Mouse (Mus musculus) liver, postnatal 0 days (tissue): ENCODE data around the gene Mcoln3. TPM values are rescaled to one million over a fixed set of nuclear protein-coding genes. Genes with fewer than 3 reads are reported as not detected.

Experiments
- ATAC-seq: fragments of 200-750 bp; cut with Nextera tagmentation; 2 replicates; pipeline ENCODE4 v1.8.0; 2017; ENCODE audit warnings: mild to moderate bottlenecking, moderate library complexity
- DNase-seq: peaks from one replicate; pipeline ENCODE4 v3.0.0-alpha.2; 2016
- H3K27ac ChIP-seq: fragments of 300-500 bp; sonication (generic); 2 replicates; pipeline ENCODE4 v1.5.1; 2014; ENCODE audit warnings: antibody characterized with exemption, moderate library complexity, mild to moderate bottlenecking, low read depth
- H3K27me3 ChIP-seq: fragments of 300-500 bp; sonication (generic); 2 replicates; pipeline ENCODE4 v1.6.1; 2014; ENCODE audit warnings: low read length, control low read depth, mixed read lengths; ENCODE audit not compliant: insufficient read depth
- H3K36me3 ChIP-seq: fragments of 300-500 bp; sonication (generic); replicated peaks from 2 replicates; pipeline ENCODE4 v1.6.1; 2014; ENCODE audit warnings: mild to moderate bottlenecking, control low read depth, low read length, moderate library complexity, mixed read lengths; ENCODE audit not compliant: insufficient read depth
- H3K4me1 ChIP-seq: fragments of 300-500 bp; sonication (generic); 2 replicates; pipeline ENCODE4 v1.6.1; 2014; ENCODE audit warnings: antibody characterized with exemption, mild to moderate bottlenecking, control low read depth; ENCODE audit not compliant: insufficient read depth
- H3K4me2 ChIP-seq: fragments of 300-500 bp; sonication (generic); 2 replicates; pipeline ENCODE4 v1.6.1; 2014; ENCODE audit warnings: low read depth, mild to moderate bottlenecking, low read length, moderate library complexity, mixed read lengths
- H3K4me3 ChIP-seq: fragments of 300-500 bp; sonication (generic); 2 replicates; pipeline ENCODE4 v1.5.1; 2014; ENCODE audit warnings: low read depth, low read length
- H3K9ac ChIP-seq: fragments of 300-500 bp; sonication (generic); replicated peaks from 2 replicates; pipeline ENCODE4 v1.6.1; 2014; ENCODE audit warnings: mild to moderate bottlenecking, moderate library complexity
- H3K9me3 ChIP-seq: fragments of 300-500 bp; sonication (generic); 2 replicates; pipeline ENCODE4 v1.6.1; 2016; ENCODE audit warnings: mild to moderate bottlenecking, control low read depth, low read length, mixed read lengths
- CTCF ChIP-seq: sonication (generic); IDR thresholded peaks from 2 replicates; pipeline ENCODE4 v1.5.1; 2016; ENCODE audit warnings: antibody characterized with exemption, low read depth
- EP300 ChIP-seq: IDR thresholded peaks from 2 replicates; pipeline ENCODE4 v1.6.1; 2016; ENCODE audit warnings: antibody characterized with exemption, low read depth, mild to moderate bottlenecking
- WGBS: fragments of 180-500 bp; shearing (Covaris S2); extraction: QIAGEN DNeasy Blood & Tissue Kit; methylation state at CpG from one replicate; pipeline ENCODE4 v1.1.7; 2014; ENCODE audit not compliant: insufficient replicate concordance; 5-methylcytosine and 5-hydroxymethylcytosine counted together
- polyA plus RNA-seq: library from polyadenylated mRNA; unstranded; fragments of >200 nt; fragmentation: Nextera tagmentation; extraction: Ambion mirVana; gene quantifications from 2 replicates; pipeline ENCODE4 v1.2.1, GENCODE M21; 2015

The Mcoln3 gene
- polyA plus RNA-seq, 1 experiment from 2014 or later: not detected

DNA sequence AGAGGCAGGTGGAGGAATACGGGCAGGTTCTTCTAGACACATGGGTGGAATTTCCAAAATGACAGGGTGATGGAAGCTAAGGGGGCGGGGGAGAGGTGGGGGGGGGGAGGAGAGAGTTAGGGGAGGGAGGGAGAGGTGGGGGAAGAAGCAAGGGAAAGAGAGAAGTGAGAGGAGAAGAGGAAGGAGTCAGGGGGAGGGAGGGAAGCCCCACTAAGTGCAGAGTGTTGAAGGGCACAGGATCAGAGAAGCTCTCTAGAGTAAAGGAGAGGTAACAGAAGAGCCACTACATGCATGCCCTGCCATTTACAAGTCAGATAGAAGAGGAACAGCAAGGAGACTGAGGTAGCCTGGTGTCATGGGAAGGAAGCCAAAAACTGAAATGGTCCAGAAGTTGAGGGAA is 39.6 kb downstream of the Mcoln3 start:
- Histone ChIP-seq H3K27me3 (no peaks in the 10 kb centered on the region), H3K36me3 (no peaks in the 10 kb centered on the region), H3K4me3 (no peak overlapping the region), H3K9ac (no peak overlapping the region), H3K4me2 (no peak overlapping the region), H3K4me1 (peaks cover 10% of the 10 kb centered on the region), H3K27ac (no peak overlapping the region), H3K9me3 (no peaks in the 10 kb centered on the region)
- WGBS: 95% methylated on average over 2 of the region's 2 CpGs
- no peak for ATAC-seq
- no peak for DNase-seq
- no peak for TF ChIP-seq CTCF
- no peak for TF ChIP-seq EP300

DNA sequence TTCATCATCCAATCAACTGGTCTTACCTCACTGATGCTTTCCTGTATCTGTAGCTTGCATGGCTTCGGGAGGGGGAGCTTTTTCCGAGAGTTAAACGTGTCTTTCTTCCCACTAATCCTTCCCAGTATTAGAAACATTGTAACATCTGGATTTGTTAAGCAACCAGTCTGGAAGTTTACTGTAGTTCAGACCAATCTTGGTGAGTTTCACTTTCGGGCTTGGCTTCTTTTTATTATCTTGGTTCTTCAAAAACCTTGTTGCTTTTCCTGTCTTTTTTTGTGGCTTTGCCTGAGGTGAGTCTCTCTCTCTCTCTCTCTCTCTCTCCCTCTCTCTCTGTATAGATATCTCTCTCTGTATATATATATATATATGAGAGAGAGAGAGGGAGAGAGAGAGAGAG is 40.8 kb downstream of the Mcoln3 start:
- peaks cover 10% of the 10 kb centered on the region for H3K4me1 ChIP-seq
- ATAC-seq: no peak
- H3K36me3 ChIP-seq: no peaks in the 10 kb centered on the region
- no peak overlapping the region for H3K9ac ChIP-seq
- H3K27me3 ChIP-seq: no peaks in the 10 kb centered on the region
- 54% methylated on average over 4 of the region's 4 CpGs for WGBS
- no peaks in the 10 kb centered on the region for H3K9me3 ChIP-seq
- TF ChIP-seq CTCF: no peak
- no peak for TF ChIP-seq EP300
- H3K4me2 ChIP-seq: no peak overlapping the region
- DNase-seq: no peak
- no peak overlapping the region for H3K27ac ChIP-seq
- H3K4me3 ChIP-seq: no peak overlapping the region

DNA sequence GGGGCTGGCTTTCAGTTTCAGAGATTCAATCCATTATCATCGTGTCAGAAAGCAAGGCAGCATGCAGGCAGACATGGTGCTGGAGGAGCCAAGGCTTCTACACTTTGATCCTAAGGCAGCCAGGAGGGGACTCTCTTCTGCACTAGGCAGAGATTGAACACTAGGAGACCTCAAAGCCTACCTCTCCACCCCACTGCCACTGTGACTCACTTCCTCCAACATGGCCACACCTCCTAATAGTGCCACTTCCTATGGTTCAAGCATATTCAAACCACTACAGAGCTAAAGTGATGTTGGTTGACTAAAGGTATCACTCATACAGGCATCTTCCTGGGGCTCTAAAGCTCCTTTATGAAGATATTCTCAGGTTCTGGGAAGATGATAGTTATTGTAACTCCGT is 42.1 kb downstream of the Mcoln3 start:
- H3K4me3 ChIP-seq: no peak overlapping the region
- no peaks in the 10 kb centered on the region for H3K9me3 ChIP-seq
- TF ChIP-seq EP300 (no peak), CTCF (no peak)
- H3K4me2 ChIP-seq: no peak overlapping the region
- WGBS: 75% methylated on average over 2 of the region's 2 CpGs
- ATAC-seq (no peak), DNase-seq (no peak)
- H3K36me3 ChIP-seq: no peaks in the 10 kb centered on the region
- peaks cover 10% of the 10 kb centered on the region for H3K4me1 ChIP-seq
- no peak overlapping the region for H3K27ac ChIP-seq
- no peak overlapping the region for H3K9ac ChIP-seq
- no peaks in the 10 kb centered on the region for H3K27me3 ChIP-seq

DNA sequence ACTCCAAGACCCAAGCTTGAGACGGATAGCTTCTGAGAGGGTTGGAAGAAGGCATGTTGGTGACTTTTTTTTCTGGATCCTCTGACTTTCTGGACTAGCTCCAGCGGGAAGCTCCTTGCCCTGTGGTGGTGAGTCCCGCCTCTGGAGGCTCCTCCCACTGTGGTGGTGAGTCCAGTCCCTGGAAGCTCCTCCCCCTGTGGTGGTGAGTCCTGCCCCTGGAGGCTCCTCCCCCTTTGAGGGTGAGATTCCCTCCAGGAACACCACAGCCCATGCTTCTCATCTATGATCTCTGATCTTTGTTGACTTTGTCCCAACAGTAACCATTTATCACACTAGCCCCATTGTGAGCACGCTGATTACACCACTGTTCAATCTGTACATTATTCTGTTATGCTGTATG is 44.9 kb downstream of the Mcoln3 start:
- Histone ChIP-seq H3K4me3 (no peak overlapping the region), H3K27ac (no peak overlapping the region), H3K4me1 (0 out of 2 replicates have a peak, but pooled peaks cover under 1% of the 10 kb centered on the region), H3K9me3 (no peaks in the 10 kb centered on the region), H3K9ac (no peak overlapping the region), H3K4me2 (no peak overlapping the region), H3K36me3 (no peaks in the 10 kb centered on the region), H3K27me3 (no peaks in the 10 kb centered on the region)
- WGBS: 83% methylated on average over 4 of the region's 4 CpGs
- TF ChIP-seq EP300 (no peak), CTCF (no peak)
- ATAC-seq (no peak), DNase-seq (no peak)

DNA sequence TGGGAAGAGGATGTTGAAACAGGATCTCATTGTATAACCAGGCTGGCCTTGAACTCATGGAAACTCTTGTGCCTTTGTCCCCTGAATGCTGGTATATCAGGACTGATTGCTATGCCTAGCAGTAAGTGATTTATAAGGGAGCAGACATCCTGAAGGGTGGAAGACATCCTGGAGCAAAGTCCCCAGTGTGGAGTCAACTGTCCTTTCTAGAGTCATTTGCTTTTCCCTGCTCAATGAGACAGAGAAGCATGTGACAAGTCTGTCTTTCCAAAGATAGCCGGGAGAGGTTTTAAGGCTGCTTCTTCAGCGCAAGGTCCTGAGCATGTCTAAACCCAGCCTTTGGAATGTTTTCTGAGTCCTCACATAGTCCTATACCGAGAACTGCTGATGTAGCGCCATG is 52.1 kb downstream of the Mcoln3 start:
- ATAC-seq (no peak), DNase-seq (no peak)
- no peak overlapping the region for H3K4me2 ChIP-seq
- H3K9ac ChIP-seq: no peak overlapping the region
- no peak overlapping the region for H3K4me3 ChIP-seq
- no peaks in the 10 kb centered on the region for H3K4me1 ChIP-seq
- H3K9me3 ChIP-seq: no peaks in the 10 kb centered on the region
- no peak overlapping the region for H3K27ac ChIP-seq
- H3K36me3 ChIP-seq: peaks cover 6% of the 10 kb centered on the region; the same call in 1 of the 2 replicates
- TF ChIP-seq CTCF: no peak
- TF ChIP-seq EP300: no peak
- WGBS: 80% methylated on average over 4 of the region's 4 CpGs
- H3K27me3 ChIP-seq: no peaks in the 10 kb centered on the region

DNA sequence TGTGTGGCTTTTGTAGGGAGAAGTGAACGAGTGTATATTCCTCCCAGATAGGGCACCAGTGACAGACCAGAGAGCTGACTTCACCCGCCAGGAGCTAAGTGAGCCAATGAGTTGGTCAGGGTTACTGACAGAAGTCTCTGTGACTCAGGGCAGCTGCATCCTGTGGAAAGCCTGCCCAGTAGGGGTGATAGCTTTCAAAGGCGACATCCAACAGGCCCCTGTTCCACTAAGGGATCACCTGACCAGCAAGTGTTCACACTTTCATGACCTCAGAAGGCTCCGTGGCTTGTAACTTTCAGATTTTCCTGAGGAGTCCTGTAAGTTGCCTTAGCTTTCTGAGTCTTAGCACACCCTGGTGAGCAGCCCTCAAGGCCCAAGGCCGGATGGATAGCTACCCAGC is 55.8 kb downstream of the Mcoln3 start:
- 71% methylated on average over 5 of the region's 5 CpGs for WGBS
- no peak for ATAC-seq

DNA sequence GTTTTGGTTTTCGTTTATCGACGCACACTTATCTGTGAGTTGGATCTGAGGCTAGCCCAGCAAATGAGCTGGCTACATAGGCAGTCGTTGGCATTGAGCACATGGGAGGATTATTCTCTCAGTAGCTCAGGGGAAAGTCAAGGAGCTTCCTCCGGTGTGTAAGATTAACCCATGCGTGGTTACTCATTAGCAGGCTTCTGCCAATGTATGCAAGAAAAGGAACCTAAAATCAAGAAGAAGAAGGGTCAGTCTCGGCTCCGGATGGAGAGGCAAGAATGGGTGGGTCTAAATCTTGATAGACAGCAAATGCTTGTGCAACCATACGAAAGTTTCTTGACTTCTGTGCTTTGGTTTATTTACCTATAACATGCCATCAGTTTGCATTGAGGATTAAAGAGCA is 57.0 kb downstream of the Mcoln3 start:
- Histone ChIP-seq H3K36me3 (peaks cover 3% of the 10 kb centered on the region; the same call in 1 of the 2 replicates), H3K4me3 (no peak overlapping the region), H3K9ac (no peak overlapping the region), H3K4me1 (no peaks in the 10 kb centered on the region; the same call in 1 of the 2 replicates), H3K4me2 (no peak overlapping the region), H3K9me3 (no peaks in the 10 kb centered on the region), H3K27ac (no peak overlapping the region), H3K27me3 (no peaks in the 10 kb centered on the region)
- 70% methylated on average over 9 of the region's 9 CpGs for WGBS
- ATAC-seq: no peak
- no peak for TF ChIP-seq EP300
- DNase-seq: no peak

More for the DNA sequence above, 55.8 kb downstream of the Mcoln3 start:
- Histone ChIP-seq H3K4me3 (no peak overlapping the region), H3K4me2 (no peak overlapping the region), H3K27ac (no peak overlapping the region), H3K27me3 (no peaks in the 10 kb centered on the region), H3K9me3 (no peaks in the 10 kb centered on the region), H3K36me3 (peaks cover 3% of the 10 kb centered on the region; the same call in 1 of the 2 replicates), H3K4me1 (no peaks in the 10 kb centered on the region; the same call in 1 of the 2 replicates), H3K9ac (no peak overlapping the region)
- no peak for TF ChIP-seq CTCF
- no peak for DNase-seq
